8 mouse cellular contexts compared by ENCODE assay signal in genomic region chr10:127049395-127050118, GRCm38 (mm10). TPM values are rescaled to one million over a fixed set of nuclear protein-coding genes. Genes with fewer than 3 reads are reported as not detected.
DNase-seq lines count a peak whose midpoint lies in the region; ATAC-seq lines count a peak whose summit lies in the region.

No protein-coding gene starts in this region.

- H3K9me3 ChIP-seq in lung, embryonic 15.5 days: no peaks in the 10 kb centered on the region
- no peaks in the 10 kb centered on the region for H3K9me3 ChIP-seq in neural tube, embryonic 14.5 days (ENCODE audit: control insufficient read depth, low read length)

- peak overlapping the region; percentile 20 for H3K4me3 ChIP-seq in lung, embryonic 15.5 days
- H3K4me3 ChIP-seq in neural tube, embryonic 14.5 days (ENCODE audit: low read depth, low read length): no peak overlapping the region

- peak overlapping the region; percentile 44 for H3K4me2 ChIP-seq in lung, embryonic 15.5 days
- no peak overlapping the region for H3K4me2 ChIP-seq in neural tube, embryonic 14.5 days (ENCODE audit: low read depth, low read length)

- WGBS in lung, embryonic 15.5 days: 2% methylated on average over 29 of the region's 29 CpGs
- WGBS in neural tube, embryonic 14.5 days: 1% methylated on average over 29 of the region's 29 CpGs

- H3K27me3 ChIP-seq in lung, embryonic 15.5 days: peaks cover 54% of the 10 kb centered on the region
- H3K27me3 ChIP-seq in neural tube, embryonic 14.5 days (ENCODE audit: control insufficient read depth, insufficient read depth, low read length): peaks cover 30% of the 10 kb centered on the region

- no peak overlapping the region for H3K9ac ChIP-seq in lung, embryonic 15.5 days
- no peak overlapping the region for H3K9ac ChIP-seq in neural tube, embryonic 14.5 days (replicated peaks; ENCODE audit: low read depth, low read length)

- peaks cover 17% of the 10 kb centered on the region for H3K4me1 ChIP-seq in lung, embryonic 15.5 days
- no peaks in the 10 kb centered on the region for H3K4me1 ChIP-seq in neural tube, embryonic 14.5 days (ENCODE audit: control insufficient read depth, insufficient read depth, low read length)

- no peak for DNase-seq in lung, adult 18-20 months
- DNase-seq in kidney, postnatal 25 days: peak; percentile 43 to 57
- no peak for DNase-seq in frontal cortex, postnatal 25 days (ENCODE audit: low spot score in 2 of 2)
- no peak for DNase-seq in cerebellum, postnatal 36 days

- no peak overlapping the region for H3K27ac ChIP-seq in lung, embryonic 15.5 days
- no peak overlapping the region for H3K27ac ChIP-seq in neural tube, embryonic 14.5 days (ENCODE audit: low read depth, low read length)

- H3K36me3 ChIP-seq in lung, embryonic 15.5 days: peaks cover 7% of the 10 kb centered on the region; the same call in 1 of the 2 replicates
- H3K36me3 ChIP-seq in neural tube, embryonic 14.5 days (ENCODE audit: control insufficient read depth, insufficient read depth, low read length): 0 out of 2 replicates have a peak, but pooled peaks cover 5% of the 10 kb centered on the region

- ATAC-seq in lung, embryonic 15.5 days (ENCODE audit: borderline replicate concordance, extremely low read depth, low FRiP score, low TSS enrichment): 0 out of 2 replicates have a peak, but pooled peaks have one; percentile 37
- 0 out of 2 replicates have a peak, but pooled peaks have one; percentile 35 for ATAC-seq in erythroid progenitor cell, adult 5-6 weeks (replicated peaks; ENCODE audit: low FRiP score, poor library complexity, severe bottlenecking)
- 0 out of 2 replicates have a peak, but pooled peaks have one; percentile 32 for ATAC-seq in neural tube, embryonic 14.5 days (ENCODE audit: low read depth)
- ATAC-seq in erythroblast, adult 5-6 weeks (replicated peaks; ENCODE audit: low FRiP score, poor library complexity, severe bottlenecking): no peak

RNA-seq across cellular contexts. Expression of gene Cyp27b1, which starts 1.5 kb away (rescaled TPM):
- 0.16 and 0.25 TPM in 2 replicates for polyA plus RNA-seq in lung, embryonic 15.5 days (2015; fragmentation: Nextera tagmentation; extraction: Ambion mirVana)
- not detected in 2 replicates for total RNA-seq in erythroid progenitor cell, adult 5-6 weeks (2015; ENCODE audit: low replicate concordance)
- total RNA-seq in erythroid progenitor cell, adult 5-6 weeks (2017; ENCODE audit: low replicate concordance): not detected in 2 replicates
- 0.14 TPM in 1 of 2 replicates, not detected in the other for polyA plus RNA-seq in neural tube, embryonic 14.5 days (2014; fragmentation: Nextera tagmentation; extraction: Ambion mirVana)
- not detected in 2 replicates for total RNA-seq in erythroblast, adult 5-6 weeks (2015; ENCODE audit: low replicate concordance)
- total RNA-seq in erythroblast, adult 5-6 weeks (2017; ENCODE audit: low replicate concordance): not detected in 2 replicates

RNA-seq across cellular contexts. Expression of gene Eef1akmt3, which starts 8.2 kb away (rescaled TPM):
- polyA plus RNA-seq in lung, embryonic 15.5 days (2015; fragmentation: Nextera tagmentation; extraction: Ambion mirVana): 0.52 and 0.58 TPM in 2 replicates
- total RNA-seq in erythroid progenitor cell, adult 5-6 weeks (2015; ENCODE audit: low replicate concordance): not detected in 2 replicates
- not detected in 2 replicates for total RNA-seq in erythroid progenitor cell, adult 5-6 weeks (2017; ENCODE audit: low replicate concordance)
- polyA plus RNA-seq in neural tube, embryonic 14.5 days (2014; fragmentation: Nextera tagmentation; extraction: Ambion mirVana): 0.15 and 0.21 TPM in 2 replicates
- not detected in 2 replicates for total RNA-seq in erythroblast, adult 5-6 weeks (2015; ENCODE audit: low replicate concordance)
- not detected in 2 replicates for total RNA-seq in erythroblast, adult 5-6 weeks (2017; ENCODE audit: low replicate concordance)

RNA-seq across cellular contexts. Expression of gene Mettl1, which starts 8.3 kb away (rescaled TPM):
- 45.8 and 49.6 TPM in 2 replicates for polyA plus RNA-seq in lung, embryonic 15.5 days (2015; fragmentation: Nextera tagmentation; extraction: Ambion mirVana)
- 3.4 and 6.5 TPM in 2 replicates for total RNA-seq in erythroid progenitor cell, adult 5-6 weeks (2015; ENCODE audit: low replicate concordance)
- 0.23 and 1.9 TPM in 2 replicates for total RNA-seq in erythroid progenitor cell, adult 5-6 weeks (2017; ENCODE audit: low replicate concordance)
- 24.1 and 24.6 TPM in 2 replicates for polyA plus RNA-seq in neural tube, embryonic 14.5 days (2014; fragmentation: Nextera tagmentation; extraction: Ambion mirVana)
- 2.9 and 12.5 TPM in 2 replicates for total RNA-seq in erythroblast, adult 5-6 weeks (2015; ENCODE audit: low replicate concordance)
- total RNA-seq in erythroblast, adult 5-6 weeks (2017; ENCODE audit: low replicate concordance): 0.42 and 2.0 TPM in 2 replicates

RNA-seq across cellular contexts. Expression of gene March9, which starts 10.4 kb away (rescaled TPM):
- polyA plus RNA-seq in lung, embryonic 15.5 days (2015; fragmentation: Nextera tagmentation; extraction: Ambion mirVana): 0.61 and 0.86 TPM in 2 replicates
- not detected in 2 replicates for total RNA-seq in erythroid progenitor cell, adult 5-6 weeks (2015; ENCODE audit: low replicate concordance)
- not detected in 2 replicates for total RNA-seq in erythroid progenitor cell, adult 5-6 weeks (2017; ENCODE audit: low replicate concordance)
- 9.7 and 13.2 TPM in 2 replicates for polyA plus RNA-seq in neural tube, embryonic 14.5 days (2014; fragmentation: Nextera tagmentation; extraction: Ambion mirVana)
- not detected in 2 replicates for total RNA-seq in erythroblast, adult 5-6 weeks (2015; ENCODE audit: low replicate concordance)
- not detected in 2 replicates for total RNA-seq in erythroblast, adult 5-6 weeks (2017; ENCODE audit: low replicate concordance)

RNA-seq across cellular contexts. Expression of gene Cdk4, which starts 13.8 kb away (rescaled TPM):
- polyA plus RNA-seq in lung, embryonic 15.5 days (2015; fragmentation: Nextera tagmentation; extraction: Ambion mirVana): 1,786 and 1,890 TPM in 2 replicates
- 84.3 and 107 TPM in 2 replicates for total RNA-seq in erythroid progenitor cell, adult 5-6 weeks (2015; ENCODE audit: low replicate concordance)
- total RNA-seq in erythroid progenitor cell, adult 5-6 weeks (2017; ENCODE audit: low replicate concordance): 42.7 and 99.2 TPM in 2 replicates
- 657 and 756 TPM in 2 replicates for polyA plus RNA-seq in neural tube, embryonic 14.5 days (2014; fragmentation: Nextera tagmentation; extraction: Ambion mirVana)
- 83.0 and 90.1 TPM in 2 replicates for total RNA-seq in erythroblast, adult 5-6 weeks (2015; ENCODE audit: low replicate concordance)
- 43.8 and 71.5 TPM in 2 replicates for total RNA-seq in erythroblast, adult 5-6 weeks (2017; ENCODE audit: low replicate concordance)

Comparison
In these comparisons a context has a peak if more than half of its experiments do, and no peak if none do; other contexts are left out.
1. DNase-seq: peak in kidney, postnatal 25 days (2 of 2); none in lung, adult 18-20 months (0 of 2), frontal cortex, postnatal 25 days (0 of 2) and cerebellum, postnatal 36 days (0 of 2).